In genomic region chr1:92849938-92850574, GRCm38 (mm10) we compare ENCODE assay signal across 12 mouse cellular contexts. TPM values are rescaled to one million over a fixed set of nuclear protein-coding genes. Genes with fewer than 3 reads are reported as not detected.
DNase-seq lines count a peak whose midpoint lies in the region; ATAC-seq and TF ChIP-seq lines count a peak whose summit lies in the region.
"Had no signal": no experiment of that assay in that cellular context is flagged by ENCODE, and none has a peak within 500 bp of the region (broad histone marks: within the 10 kb centered on the region; RNA-seq: fewer than 3 reads in every experiment).

No protein-coding gene starts in this region.

- no peak for TF ChIP-seq EP300 in MEL (IDR thresholded peaks at IDR 0.05; ENCODE audit: low read depth in 1 of 2, low read length in 2 of 2)

- H3K36me3 ChIP-seq in MEL (ENCODE audit: control insufficient read depth in 1 of 2, insufficient read depth in 2 of 2, low read length in 2 of 2) = no peaks in the 10 kb centered on the region
- peaks cover 30% of the 10 kb centered on the region for H3K36me3 ChIP-seq in hindbrain, embryonic 14.5 days (replicated peaks; ENCODE audit: control insufficient read depth, insufficient read depth)
- H3K36me3 ChIP-seq in midbrain, embryonic 14.5 days (ENCODE audit: control insufficient read depth, insufficient read depth, low read length) = peaks cover 31% of the 10 kb centered on the region
- no peaks in the 10 kb centered on the region for H3K36me3 ChIP-seq in kidney, adult 2 months (ENCODE audit: control insufficient read depth, insufficient read depth, low read length)

- peaks cover 2 to 3% of the 10 kb centered on the region in 2 experiments; a peak in 2 of 4 replicates for H3K4me1 ChIP-seq in MEL (ENCODE audit: control insufficient read depth in 1 of 2, insufficient read depth in 2 of 2, low read length in 2 of 2)
- H3K4me1 ChIP-seq in brown adipose tissue, adult 24 weeks (ENCODE audit: control insufficient read depth, insufficient read depth, insufficient read length, low read length) = peaks cover 2% of the 10 kb centered on the region; the same call in 1 of the 2 replicates
- peaks cover 38% of the 10 kb centered on the region for H3K4me1 ChIP-seq in hindbrain, embryonic 14.5 days (replicated peaks; ENCODE audit: control insufficient read depth, insufficient read depth, low read length)
- peaks cover 28% of the 10 kb centered on the region for H3K4me1 ChIP-seq in midbrain, embryonic 14.5 days (ENCODE audit: control insufficient read depth, insufficient read depth, low read length)
- H3K4me1 ChIP-seq in kidney, adult 2 months (ENCODE audit: control insufficient read depth, insufficient read depth, low read length) = no peaks in the 10 kb centered on the region

- no peak for ATAC-seq in hindbrain, embryonic 14.5 days (ENCODE audit: low FRiP score)
- ATAC-seq in midbrain, embryonic 14.5 days (ENCODE audit: low FRiP score, low TSS enrichment) = no peak
- ATAC-seq: Patski had no signal

- H3K9me3 ChIP-seq in MEL (replicated peaks; ENCODE audit: insufficient read depth, low read length) = no peaks in the 10 kb centered on the region
- no peaks in the 10 kb centered on the region for H3K9me3 ChIP-seq in hindbrain, embryonic 14.5 days (ENCODE audit: control insufficient read depth, low read length)
- H3K9me3 ChIP-seq in midbrain, embryonic 14.5 days (ENCODE audit: control insufficient read depth, low read length) = no peaks in the 10 kb centered on the region
- H3K9me3 ChIP-seq: heart, embryonic 12.5 days had no signal

- TF ChIP-seq POLR2A in MEL (IDR thresholded peaks at IDR 0.05; ENCODE audit: control insufficient read depth in 1 of 2, insufficient read depth in 1 of 2, low read depth in 1 of 2, low read length in 2 of 2, poor library complexity in 1 of 2) = no peak
- TF ChIP-seq POLR2A in kidney, adult 2 months (IDR thresholded peaks at IDR 0.05; ENCODE audit: low read depth, low read length) = no peak

- peak overlapping the region; percentile 43; the same call in 1 of the 2 replicates for H3K9ac ChIP-seq in MEL (ENCODE audit: control insufficient read depth, low read depth, low read length, poor library complexity, severe bottlenecking)
- H3K9ac ChIP-seq in hindbrain, embryonic 14.5 days = peak overlapping the region; percentile 82
- H3K9ac ChIP-seq in midbrain, embryonic 14.5 days (replicated peaks; ENCODE audit: low read length) = peak overlapping the region; percentile 84
- H3K9ac ChIP-seq: heart, embryonic 12.5 days had no signal

- H3K4me2 ChIP-seq in hindbrain, embryonic 14.5 days (replicated peaks) = peak overlapping the region; percentile 87
- H3K4me2 ChIP-seq in midbrain, embryonic 14.5 days (ENCODE audit: low read length) = peak overlapping the region; percentile 81
- H3K4me2 ChIP-seq: heart, embryonic 12.5 days had no signal

- DNase-seq in MEL (ENCODE audit: low read depth, low spot score) = peak; percentile 63
- no peak for DNase-seq in hindbrain, embryonic 14.5 days (ENCODE audit: low spot score)
- DNase-seq in midbrain, embryonic 14.5 days = peak; percentile 22
- DNase-seq in kidney, adult 2 months = no peak
- no peak for DNase-seq in layer of hippocampus, adult 9-10 months (ENCODE audit: low spot score)
- no peak for DNase-seq in adrenal gland, postnatal 10 days
- no peak for DNase-seq in frontal cortex, postnatal 14 days (ENCODE audit: low spot score in 2 of 2)
- DNase-seq: cerebellum, adult 8-10 months; layer of hippocampus, postnatal 36 days had no signal

- TF ChIP-seq CTCF in MEL (IDR thresholded peaks at IDR 0.05 in 2 of 3, conservative IDR thresholded peaks at IDR 0.05 in 1 of 3; ENCODE audit: control insufficient read depth in 1 of 3, insufficient read depth in 1 of 3, low read depth in 2 of 3, low read length in 3 of 3, poor library complexity in 1 of 3, severe bottlenecking in 1 of 3) = no peak
- TF ChIP-seq CTCF in kidney, adult 2 months (conservative IDR thresholded peaks at IDR 0.05; ENCODE audit: insufficient read depth, insufficient read length, low read depth, low read length) = no peak

- WGBS in hindbrain, embryonic 14.5 days = 57% methylated on average over 13 of the region's 13 CpGs
- 52% methylated on average over 13 of the region's 13 CpGs for WGBS in midbrain, embryonic 14.5 days
- 45% methylated on average over 13 of the region's 13 CpGs for WGBS in kidney, adult 2 months

- H3K79me2 ChIP-seq in MEL (ENCODE audit: control insufficient read depth, insufficient read depth, low read length, poor library complexity) = no peaks in the 10 kb centered on the region

- no peaks in the 10 kb centered on the region for H3K27me3 ChIP-seq in MEL (ENCODE audit: control insufficient read depth in 1 of 2, insufficient read depth in 2 of 2, low read length in 2 of 2)
- H3K27me3 ChIP-seq in hindbrain, embryonic 14.5 days (ENCODE audit: control insufficient read depth, insufficient read depth, low read length) = no peaks in the 10 kb centered on the region
- no peaks in the 10 kb centered on the region for H3K27me3 ChIP-seq in midbrain, embryonic 14.5 days (ENCODE audit: control insufficient read depth, insufficient read depth, low read length)
- no peaks in the 10 kb centered on the region for H3K27me3 ChIP-seq in kidney, adult 2 months (replicated peaks; ENCODE audit: control insufficient read depth, insufficient read depth, low read length)
- H3K27me3 ChIP-seq: Patski had no signal

- TF ChIP-seq RAD21 in MEL (IDR thresholded peaks at IDR 0.05; ENCODE audit: low read depth, low read length) = no peak

- H3K27ac ChIP-seq in MEL (ENCODE audit: control insufficient read depth, low read depth, low read length) = no peak overlapping the region
- no peak overlapping the region for H3K27ac ChIP-seq in brown adipose tissue, adult 24 weeks (replicated peaks; ENCODE audit: low read depth, low read length)
- peak overlapping the region; percentile 93 for H3K27ac ChIP-seq in hindbrain, embryonic 14.5 days
- H3K27ac ChIP-seq in midbrain, embryonic 14.5 days (replicated peaks; ENCODE audit: low read depth, low read length) = peak overlapping the region; percentile 94
- H3K27ac ChIP-seq in kidney, adult 2 months (ENCODE audit: insufficient read depth, low read depth, low read length) = no peak overlapping the region

- H3K4me3 ChIP-seq in MEL (ENCODE audit: control insufficient read depth in 1 of 2, insufficient read depth in 1 of 2, low read depth in 2 of 2, low read length in 2 of 2) = peak overlapping the region; percentile 55 to 91
- H3K4me3 ChIP-seq in brown adipose tissue, adult 24 weeks (ENCODE audit: insufficient read depth, low read depth, low read length) = peak overlapping the region; percentile 27; the same call in 1 of the 2 replicates
- peak overlapping the region; percentile 55 for H3K4me3 ChIP-seq in hindbrain, embryonic 14.5 days (replicated peaks; ENCODE audit: low read length)
- H3K4me3 ChIP-seq in midbrain, embryonic 14.5 days (replicated peaks; ENCODE audit: low read depth, low read length) = peak overlapping the region; percentile 57
- H3K4me3 ChIP-seq in kidney, adult 2 months (ENCODE audit: insufficient read depth, low read depth, low read length) = no peak overlapping the region
- H3K4me3 ChIP-seq: heart, embryonic 12.5 days had no signal

TF ChIP-seq in MEL, 35 proteins besides CTCF, POLR2A, EP300 and RAD21:
- TF ChIP-seq CHD1 (IDR thresholded peaks at IDR 0.05; ENCODE audit: low read depth, low read length) (no peak), MXI1 (IDR thresholded peaks at IDR 0.05; ENCODE audit: low read depth, low read length) (no peak), USF2 (IDR thresholded peaks at IDR 0.05; ENCODE audit: borderline replicate concordance in 1 of 2, insufficient read depth in 1 of 2, low read depth in 1 of 2, low read length in 2 of 2) (no peak), TAL1 (IDR thresholded peaks at IDR 0.05; ENCODE audit: low read length) (no peak)
TF ChIP-seq in MEL: peak in this region for 0.

RNA-seq across cellular contexts. Expression of gene Gpc1, which starts 18.6 kb away (rescaled TPM):
- 0.16 and 0.23 TPM in 2 replicates for total RNA-seq in MEL (2012; rRNA removed)
- 1 to 10 TPM in 1 of 2 experiments, not detected in 1; 3.6 TPM for polyA plus RNA-seq in MEL (2012; ENCODE audit: insufficient read depth in 1 of 2, insufficient read length in 2 of 2, low read depth in 1 of 2, low replicate concordance in 2 of 2, missing spikeins in 1 of 2)
- polyA plus RNA-seq in brown adipose tissue, adult 24 weeks (2012; ENCODE audit: insufficient read depth, insufficient read length, missing spikeins) = 5.5 and 8.1 TPM in 2 replicates
- polyA plus RNA-seq in hindbrain, embryonic 14.5 days (2014; fragmentation: Nextera tagmentation; extraction: Ambion mirVana) = 64.0 and 66.1 TPM in 2 replicates
- 64.8 and 65.7 TPM in 2 replicates for polyA plus RNA-seq in midbrain, embryonic 14.5 days (2014; fragmentation: Nextera tagmentation; extraction: Ambion mirVana)
- polyA plus RNA-seq in kidney, adult 2 months (2012; rRNA removed) = 21.8 and 24.0 TPM in 2 replicates
- total RNA-seq in adrenal gland, postnatal 10 days (2021) = 10 to 100 TPM; 39.7 to 51.8 TPM

RNA-seq across cellular contexts. Expression of gene Ankmy1, which starts 52.6 kb away (rescaled TPM):
- 0.07 TPM in 1 of 2 replicates, not detected in the other for total RNA-seq in MEL (2012; rRNA removed)
- under 1 TPM in 1 of 2 experiments, not detected in 1; 0.08 TPM for polyA plus RNA-seq in MEL (2012; ENCODE audit: insufficient read depth in 1 of 2, insufficient read length in 2 of 2, low read depth in 1 of 2, low replicate concordance in 2 of 2, missing spikeins in 1 of 2)
- polyA plus RNA-seq in brown adipose tissue, adult 24 weeks (2012; ENCODE audit: insufficient read depth, insufficient read length, missing spikeins) = 0.40 and 0.54 TPM in 2 replicates
- polyA plus RNA-seq in hindbrain, embryonic 14.5 days (2014; fragmentation: Nextera tagmentation; extraction: Ambion mirVana) = 1.2 and 1.5 TPM in 2 replicates
- polyA plus RNA-seq in midbrain, embryonic 14.5 days (2014; fragmentation: Nextera tagmentation; extraction: Ambion mirVana) = 1.6 and 2.6 TPM in 2 replicates
- polyA plus RNA-seq in kidney, adult 2 months (2012; rRNA removed) = 0.65 and 0.75 TPM in 2 replicates
- under 1 TPM; 0.75 to 0.82 TPM for total RNA-seq in adrenal gland, postnatal 10 days (2021)

RNA-seq across cellular contexts. Expression of gene Dusp28, which starts 56.7 kb away (rescaled TPM):
- 10.1 and 11.9 TPM in 2 replicates for total RNA-seq in MEL (2012; rRNA removed)
- 10 to 100 TPM in 1 of 2 experiments, not detected in 1; 12.0 TPM for polyA plus RNA-seq in MEL (2012; ENCODE audit: insufficient read depth in 1 of 2, insufficient read length in 2 of 2, low read depth in 1 of 2, low replicate concordance in 2 of 2, missing spikeins in 1 of 2)
- 25.5 and 29.2 TPM in 2 replicates for polyA plus RNA-seq in brown adipose tissue, adult 24 weeks (2012; ENCODE audit: insufficient read depth, insufficient read length, missing spikeins)
- 12.2 and 12.4 TPM in 2 replicates for polyA plus RNA-seq in hindbrain, embryonic 14.5 days (2014; fragmentation: Nextera tagmentation; extraction: Ambion mirVana)
- polyA plus RNA-seq in midbrain, embryonic 14.5 days (2014; fragmentation: Nextera tagmentation; extraction: Ambion mirVana) = 14.2 and 14.4 TPM in 2 replicates
- polyA plus RNA-seq in kidney, adult 2 months (2012; rRNA removed) = 36.6 and 42.6 TPM in 2 replicates
- total RNA-seq in adrenal gland, postnatal 10 days (2021) = 10 to 100 TPM; 13.5 to 17.0 TPM

Comparison
In these comparisons a context has a peak if more than half of its experiments do, and no peak if none do; other contexts are left out.
1. DNase-seq: peak in MEL (single experiment) and midbrain, embryonic 14.5 days (single experiment); none in hindbrain, embryonic 14.5 days (single experiment), kidney, adult 2 months (single experiment), layer of hippocampus, adult 9-10 months (single experiment), adrenal gland, postnatal 10 days (single experiment) and frontal cortex, postnatal 14 days (0 of 2).
2. H3K27ac ChIP-seq: peak in hindbrain, embryonic 14.5 days (single experiment) and midbrain, embryonic 14.5 days (single experiment); none in MEL (single experiment), brown adipose tissue, adult 24 weeks (single experiment) and kidney, adult 2 months (single experiment).
3. Peak in every context shown above with its lines, with median percentiles within 50 percentile points of each other: H3K9ac ChIP-seq.